Mouse (Mus musculus) fat pad, adult 2 months (tissue): ENCODE results near the gene Dnajc22.

Experiments
- DNase-seq: peaks from one replicate; pipeline ENCODE4 v3.0.0-alpha.2; 2011; ENCODE audit warnings: low read depth, low spot score; ENCODE audit errors: extremely low read depth

Gene Dnajc22

DNA sequence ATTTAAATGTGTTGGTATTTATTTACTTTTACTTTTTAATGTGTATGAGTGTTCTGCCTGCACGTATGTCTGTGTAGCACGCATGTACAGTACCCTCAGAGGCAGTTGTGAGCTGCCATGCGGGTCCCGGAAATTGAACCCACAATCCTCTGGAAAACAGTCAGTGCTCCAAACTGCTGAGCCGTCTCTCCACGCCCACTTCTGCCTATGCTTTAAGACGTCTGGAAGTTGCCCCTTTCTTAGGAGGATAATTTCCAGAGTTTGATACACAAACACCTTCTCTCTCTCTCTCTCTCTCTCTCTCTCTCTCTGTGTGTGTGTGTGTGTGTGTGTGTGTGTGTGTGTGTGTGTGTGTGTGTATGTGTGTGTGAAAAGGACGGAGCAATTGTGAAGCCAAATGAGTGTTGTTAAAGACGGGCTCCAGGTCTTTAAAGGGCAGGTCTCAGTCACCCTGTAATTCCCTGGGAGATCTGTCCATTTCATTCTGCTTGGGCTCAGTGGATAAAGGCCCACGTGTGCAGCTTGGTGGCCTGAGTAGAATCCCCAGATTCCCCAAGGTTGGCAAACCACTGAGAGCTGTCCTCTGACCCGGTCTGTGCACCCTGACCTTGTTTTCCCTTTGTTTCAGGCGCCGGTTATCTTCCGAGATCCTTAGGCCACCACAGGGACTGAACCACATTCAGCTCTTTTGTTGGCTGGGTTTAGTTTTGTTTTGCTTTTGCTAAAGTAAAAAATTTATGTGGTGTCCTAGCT, 21.5 kb downstream of the Dnajc22 start:
- no peak for DNase-seq

DNA sequence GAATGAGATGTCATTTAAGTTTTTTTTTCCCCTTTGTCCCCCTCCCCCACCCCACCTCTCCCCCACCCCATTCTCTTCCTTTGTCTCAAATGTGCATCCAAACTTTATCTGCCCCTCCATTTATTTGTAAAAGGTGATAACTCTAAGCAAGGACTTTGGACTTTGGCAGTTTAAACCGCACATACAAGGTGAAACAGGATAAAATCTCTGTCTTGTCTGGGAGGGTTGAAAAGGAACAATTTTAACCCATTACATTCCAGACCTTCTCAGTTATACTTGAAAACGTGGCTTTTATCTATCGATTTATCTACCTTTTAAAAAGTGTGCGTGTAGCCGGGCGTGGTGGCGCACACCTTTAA, 22.1 kb downstream of the Dnajc22 start:
- DNase-seq = no peak

DNA sequence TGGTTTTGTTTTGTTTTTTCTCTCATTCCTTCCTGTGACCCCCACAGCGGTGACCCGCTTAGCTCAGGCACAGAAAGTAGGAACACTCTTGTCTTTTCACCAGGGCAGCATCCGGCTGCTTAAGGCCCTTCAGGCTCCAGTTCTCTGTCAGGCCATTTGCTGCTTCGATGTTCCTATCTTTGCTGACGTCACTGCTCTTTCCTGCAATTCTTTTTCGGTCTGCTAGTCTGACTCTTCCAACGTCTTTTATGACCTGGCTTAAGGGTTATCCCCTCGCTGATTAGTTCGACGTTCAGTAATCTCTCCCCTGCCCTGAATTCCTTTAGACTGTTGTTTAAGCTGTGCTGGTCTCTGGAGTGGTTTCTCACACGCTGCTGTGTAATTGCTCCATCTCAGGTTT, 23.6 kb downstream of the Dnajc22 start:
- DNase-seq = no peak

DNA sequence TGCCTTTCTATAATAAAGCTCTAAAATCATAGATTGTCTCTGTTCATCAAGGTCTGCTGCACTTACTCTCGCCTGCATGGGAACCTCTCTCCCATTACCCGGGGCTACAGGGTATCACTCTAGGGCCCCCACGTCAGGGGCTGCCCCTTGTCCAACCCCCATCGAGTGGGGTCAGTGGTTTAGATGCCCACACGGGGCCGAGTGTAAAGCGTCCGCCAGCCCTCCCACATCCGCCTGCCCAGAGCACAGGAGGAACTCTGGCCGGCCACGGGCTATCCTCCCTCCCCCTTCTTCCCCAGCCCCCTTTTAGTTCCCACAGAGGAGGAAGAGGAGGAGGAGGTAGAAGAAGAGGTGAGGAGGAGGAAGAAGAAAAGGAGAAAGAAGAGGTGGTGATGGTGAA, 27.8 kb downstream of the Dnajc22 start:
- DNase-seq = no peak

DNA sequence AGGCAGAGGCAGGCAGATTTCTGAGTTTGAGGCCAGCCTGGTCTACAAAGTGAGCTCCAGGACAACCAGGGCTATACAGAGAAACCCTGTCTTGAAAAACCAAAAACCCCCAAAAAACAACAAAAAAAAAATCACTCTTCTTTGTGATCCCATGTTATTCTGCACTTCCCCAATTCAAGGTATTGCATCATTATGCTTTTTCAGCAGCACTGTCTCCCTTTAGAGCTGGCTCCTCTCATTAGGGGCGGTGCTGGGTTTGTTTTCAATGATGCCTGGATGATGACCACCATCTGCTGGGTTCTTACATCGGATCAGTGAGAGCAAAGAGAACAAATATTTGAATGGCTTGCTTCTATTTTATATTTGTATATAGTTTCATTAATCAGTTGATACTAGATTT, 29.7 kb downstream of the Dnajc22 start:
- DNase-seq = no peak

DNA sequence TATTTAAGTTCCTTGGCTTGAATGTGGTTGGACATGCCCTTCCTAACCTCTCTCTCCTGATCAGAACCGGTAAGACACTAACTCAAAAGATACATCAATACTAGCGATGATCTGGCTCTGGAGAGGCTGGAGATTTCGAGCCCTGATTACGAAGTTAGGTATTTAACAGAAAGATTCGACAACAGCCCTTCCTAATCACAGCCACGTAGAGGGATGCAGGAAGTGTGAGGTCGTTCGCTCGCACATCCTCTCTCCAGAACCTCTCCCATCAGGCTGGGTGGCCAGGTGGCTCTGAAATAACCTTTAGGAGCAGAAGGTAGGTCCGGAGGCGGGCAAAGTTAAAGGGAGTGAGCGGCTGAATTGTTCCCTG, 32.7 kb downstream of the Dnajc22 start, which contains the start of gene Spats2:
Spats2 (plus strand) TSS at position 206 of the 370 bp plus-strand sequence.
- DNase-seq = no peak

DNA sequence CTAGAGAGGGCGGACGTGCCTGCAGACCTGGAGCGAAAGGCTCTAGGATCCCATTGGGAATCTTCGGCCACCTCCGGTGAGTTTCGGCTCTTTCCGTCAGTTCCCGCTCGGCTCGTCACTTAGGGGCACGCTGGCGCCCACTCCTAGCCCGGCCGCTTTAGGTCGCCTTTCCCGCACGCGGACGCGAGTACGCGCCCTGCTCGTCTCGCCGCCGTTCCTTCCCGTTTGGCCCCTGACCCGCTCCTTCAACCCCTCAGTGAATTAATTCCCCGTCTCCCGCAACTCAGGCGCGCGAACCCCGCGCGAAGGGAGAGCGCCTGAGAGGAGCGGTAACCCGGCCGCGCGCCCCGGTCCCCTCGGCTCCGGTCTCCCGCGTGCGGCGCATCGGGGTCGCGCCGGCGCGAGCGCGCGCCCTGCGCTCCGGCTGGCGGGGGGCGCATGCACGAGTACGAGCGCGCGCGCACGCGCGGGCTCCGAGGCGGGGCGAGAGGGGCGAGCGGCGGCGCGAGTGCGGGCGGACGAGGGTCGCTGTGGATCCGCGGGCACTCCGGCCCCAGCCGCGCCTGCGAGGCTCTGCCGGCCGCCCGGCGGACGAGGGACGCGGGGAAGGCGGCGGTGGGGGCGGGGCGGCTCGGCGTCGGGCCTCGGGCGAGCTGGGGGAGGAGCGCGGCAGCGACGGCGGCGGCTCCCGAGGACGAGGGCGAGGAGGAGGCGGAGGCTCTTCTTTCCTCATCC, 33.3 kb downstream of the Dnajc22 start:
- DNase-seq = no peak

DNA sequence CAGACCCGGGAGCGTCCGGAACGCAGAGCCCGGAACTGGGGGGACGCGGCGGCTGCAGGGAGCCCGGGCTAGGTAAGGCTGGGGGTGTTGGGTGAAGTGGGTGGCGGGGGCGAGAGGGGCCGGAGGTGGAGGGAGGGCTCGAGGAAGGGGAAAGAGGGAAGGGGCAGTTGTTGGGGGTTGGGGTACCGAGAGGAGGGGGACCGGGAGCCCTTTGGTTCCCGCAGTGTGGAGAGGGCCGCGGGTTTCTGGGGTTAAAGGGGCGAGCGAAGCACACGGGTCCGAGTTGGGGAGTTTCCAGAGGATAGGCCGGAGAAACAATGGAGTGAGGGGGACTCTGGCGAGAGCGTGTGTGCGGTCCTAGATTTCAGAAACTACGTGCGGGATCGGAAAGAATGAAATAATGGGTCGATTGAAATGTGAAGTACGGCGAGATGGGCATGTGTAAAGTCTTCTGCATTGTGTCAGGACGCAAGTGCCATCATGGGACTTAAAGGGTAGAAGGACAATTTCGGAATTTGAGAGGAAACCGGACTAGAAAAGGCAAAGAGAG, 33.9 kb downstream of the Dnajc22 start:
- DNase-seq = no peak

DNA sequence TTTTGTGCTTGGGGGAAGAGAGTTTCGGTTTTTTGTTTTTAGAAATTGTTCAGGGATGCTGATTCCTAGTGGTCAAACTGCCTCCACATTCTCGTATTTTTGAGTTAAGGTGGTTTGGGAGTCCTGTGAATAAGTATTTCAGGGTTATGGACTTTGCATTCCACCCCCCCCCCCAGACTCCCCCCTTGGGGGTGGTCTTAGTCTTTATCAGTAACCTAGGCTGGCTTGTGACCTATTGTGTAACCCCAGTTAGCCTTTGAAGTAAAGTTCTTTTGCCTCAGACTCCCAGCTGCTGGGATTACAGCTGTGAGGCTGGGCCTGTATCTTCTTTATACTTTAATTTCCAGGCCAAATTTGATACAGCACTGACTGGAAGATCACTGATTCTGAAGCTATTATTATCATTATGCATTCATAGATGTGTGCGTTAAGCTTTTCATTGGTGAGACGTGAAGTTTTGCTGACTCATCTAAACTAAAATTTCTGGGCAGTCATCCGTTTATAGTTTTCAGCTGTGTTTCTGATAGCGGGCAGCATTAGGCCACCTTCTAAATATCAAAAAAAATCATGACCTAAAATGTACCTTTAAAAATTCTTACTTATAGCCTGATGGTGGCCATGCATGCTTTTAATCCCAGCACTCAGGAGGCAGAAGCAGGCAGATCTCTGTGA, 35.0 kb downstream of the Dnajc22 start:
- DNase-seq = no peak

DNA sequence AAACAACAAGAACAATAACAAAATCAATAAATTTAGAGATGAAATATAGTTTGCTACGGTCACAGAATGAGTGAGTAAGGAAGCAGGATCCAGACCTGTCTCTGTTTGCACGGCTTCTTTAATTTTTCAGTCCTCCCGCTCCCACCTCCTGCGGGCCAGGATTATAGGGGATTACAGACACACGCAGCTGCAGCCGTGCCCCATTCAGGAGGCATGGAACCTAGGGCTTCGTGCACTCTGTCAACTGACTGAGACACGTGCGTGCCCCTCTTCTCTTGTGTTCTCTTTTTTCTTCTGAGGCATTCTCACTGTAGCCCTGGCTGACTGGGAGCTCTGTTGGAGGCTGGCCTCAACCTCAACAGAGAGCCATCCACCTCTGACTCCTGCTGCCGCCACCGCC, 36.5 kb downstream of the Dnajc22 start:
- no peak for DNase-seq

DNA sequence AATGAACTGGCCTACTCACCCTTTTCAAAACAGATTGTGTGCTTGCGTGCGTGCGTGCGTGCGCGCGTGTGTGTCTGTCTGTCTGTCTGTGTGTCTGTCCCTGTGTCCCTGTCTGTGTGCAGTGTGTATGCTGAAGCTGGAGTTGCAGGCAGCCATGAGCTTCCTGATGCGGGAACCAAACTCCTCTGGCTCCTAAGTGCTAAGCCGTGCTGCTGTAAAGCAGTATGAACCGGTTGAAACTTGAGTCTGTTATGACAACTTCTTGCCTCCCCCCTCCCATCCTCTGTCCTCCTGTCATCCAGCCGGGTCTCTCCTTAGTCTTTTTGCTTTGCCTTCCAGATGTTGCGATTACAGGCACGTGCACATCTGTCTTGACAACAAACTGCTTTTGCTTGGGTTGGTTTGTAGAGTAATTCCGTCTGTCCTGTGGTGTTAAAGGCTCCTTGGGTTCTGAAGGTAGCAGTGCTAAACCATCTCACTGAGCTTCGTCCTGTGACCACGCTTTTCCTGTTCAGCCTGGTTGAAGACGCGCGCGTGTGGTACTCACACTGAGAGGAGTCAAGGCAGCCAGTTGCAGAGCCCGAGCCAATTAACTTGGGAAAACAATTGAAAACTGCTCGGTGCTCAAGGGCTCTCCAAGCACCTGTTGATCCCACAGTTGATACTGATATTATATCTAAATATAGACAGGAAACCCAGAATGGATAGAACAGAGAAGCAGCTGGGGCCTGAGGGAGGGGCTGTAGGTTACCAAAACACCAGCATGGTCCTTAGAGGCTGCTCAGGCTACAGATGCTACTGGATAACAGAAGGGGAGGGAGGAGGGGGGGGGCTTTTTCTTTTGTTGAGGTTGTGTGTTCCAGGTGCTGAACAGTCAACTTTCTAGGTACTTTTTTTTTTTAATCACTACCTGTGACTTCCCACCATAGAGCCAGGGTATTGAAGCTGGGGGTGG, 37.3 kb downstream of the Dnajc22 start:
- DNase-seq = no peak

DNA sequence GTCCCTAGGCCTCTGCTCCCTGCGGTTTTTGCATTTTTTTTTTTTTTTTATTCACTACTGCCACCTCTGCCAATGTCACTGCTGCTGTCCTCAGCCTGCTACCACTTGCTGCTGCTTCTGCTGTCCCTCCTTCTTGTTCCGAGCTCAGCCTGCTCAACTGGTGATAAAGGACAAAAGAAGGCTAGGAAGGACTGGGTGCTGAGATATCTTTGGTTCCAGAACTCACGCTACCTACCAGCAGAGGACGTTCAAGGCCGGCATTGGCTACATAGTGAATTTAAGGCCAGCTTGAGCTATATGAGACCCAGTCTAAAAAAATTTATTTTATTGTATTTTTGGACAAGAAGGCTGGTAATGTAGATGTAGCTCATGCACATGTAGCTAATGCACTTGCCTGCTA, 45.4 kb downstream of the Dnajc22 start:
- DNase-seq = no peak

DNA sequence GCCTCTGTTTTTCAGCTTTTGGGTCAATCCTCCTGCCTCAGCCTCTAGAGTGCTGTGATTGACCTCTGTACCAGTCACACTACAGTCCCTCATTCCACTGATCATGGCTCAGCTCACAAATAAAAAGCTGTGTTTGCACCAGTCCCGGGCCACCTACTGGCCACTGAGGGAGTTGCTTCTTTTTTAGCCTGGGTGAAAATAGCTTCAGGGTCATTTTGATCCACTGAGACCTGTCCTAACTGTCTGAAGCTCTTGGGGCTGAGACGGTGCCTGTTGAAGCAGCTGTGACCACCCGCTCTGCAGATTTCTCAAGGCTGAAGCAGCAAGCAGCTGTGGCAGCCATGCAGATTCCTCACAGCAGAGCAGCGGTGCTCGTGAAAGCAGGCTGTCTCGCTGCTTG, 46.7 kb downstream of the Dnajc22 start:
- no peak for DNase-seq

DNA sequence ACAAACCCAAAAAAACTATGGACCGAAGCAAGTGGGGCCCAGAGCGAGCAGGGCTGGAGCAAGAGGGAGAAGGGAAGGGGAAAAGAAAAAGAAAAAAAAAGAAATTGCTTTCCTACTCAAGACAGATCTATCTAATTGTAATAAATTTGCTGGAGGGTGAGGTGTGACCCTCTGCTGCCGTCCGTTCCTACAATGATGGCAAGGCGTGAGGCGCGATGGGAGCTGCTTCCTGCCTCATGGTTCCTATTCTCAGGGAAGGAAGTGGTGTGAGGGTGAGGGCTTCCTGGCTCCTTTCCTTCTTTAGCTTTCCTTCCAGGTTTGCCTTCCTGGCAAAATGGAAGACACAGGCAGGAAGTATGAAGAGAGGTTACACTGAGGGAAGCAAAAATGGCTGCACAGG, 57.5 kb downstream of the Dnajc22 start:
- no peak for DNase-seq

DNA sequence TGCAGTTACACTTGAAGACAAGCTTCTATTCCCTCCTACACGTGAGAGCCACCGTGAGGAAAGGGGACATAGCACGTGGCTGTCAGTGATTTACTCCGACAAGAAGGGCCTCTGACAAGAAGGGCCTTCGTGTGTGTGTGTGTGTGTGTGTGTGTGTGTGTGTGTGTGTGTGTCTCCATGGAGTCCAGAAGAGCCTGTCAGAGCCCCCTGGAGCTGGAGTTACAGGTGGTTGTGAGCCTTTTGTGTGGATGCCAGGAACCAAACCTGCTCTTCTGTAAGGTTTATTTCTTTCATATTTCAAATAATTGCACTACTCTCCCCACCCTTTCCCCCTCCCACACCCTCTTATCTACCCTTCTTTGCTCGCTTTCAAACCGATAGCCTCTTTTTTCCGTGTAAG, 58.4 kb downstream of the Dnajc22 start:
- no peak for DNase-seq

DNA sequence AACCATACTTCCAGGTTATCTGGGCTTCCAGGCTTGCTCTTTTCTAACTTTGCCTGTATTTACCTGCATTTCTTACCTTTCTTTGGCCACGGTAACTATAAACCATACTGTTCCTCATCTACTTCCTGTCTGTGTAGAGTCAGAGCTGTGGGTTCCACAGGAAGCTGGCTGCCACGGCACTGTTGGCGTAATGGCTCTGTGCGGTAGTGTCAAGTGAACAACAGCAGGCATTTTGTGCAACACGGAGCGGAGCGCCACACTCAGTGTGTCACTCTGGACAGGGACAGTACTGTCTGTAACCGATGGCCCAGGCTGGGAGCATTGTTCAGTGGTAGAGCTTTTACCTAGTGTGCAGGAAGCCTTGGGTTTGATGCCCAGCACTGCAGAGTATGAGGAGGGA, 60.5 kb downstream of the Dnajc22 start:
- DNase-seq = no peak
